Mouse (Mus musculus): ENCODE results near the gene Lmcd1. TPM values are rescaled to one million over a fixed set of nuclear protein-coding genes. Genes with fewer than 3 reads are reported as not detected.

Lmcd1 gene
- total and polyA plus RNA-seq, 3 experiments: 0.64 to 4.8 (median 2.3) TPM

DNA sequence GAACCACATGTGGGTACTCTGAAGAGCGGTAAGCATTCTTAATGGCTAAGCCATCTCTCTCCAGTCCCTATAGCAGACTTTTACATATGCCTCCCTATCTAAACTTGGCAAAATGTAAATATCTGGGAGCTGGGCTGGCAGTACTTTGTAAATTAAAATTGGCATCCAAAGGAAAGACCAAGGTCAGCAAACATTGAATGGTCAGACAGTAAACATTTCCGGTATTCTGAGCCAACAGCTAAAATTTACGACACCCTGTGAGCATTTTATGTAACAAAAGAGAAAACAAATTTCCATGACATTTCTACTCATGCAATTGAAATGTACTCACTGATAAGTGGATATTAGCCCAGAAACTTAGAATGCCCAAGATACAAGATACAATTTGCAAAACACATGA, 51.7 kb downstream of the Lmcd1 start:
- no peak overlapping the region for H3K27ac ChIP-seq (ENCODE audit: insufficient read depth, low read depth)
- no peaks in the 10 kb centered on the region for H3K9me3 ChIP-seq (replicated peaks; ENCODE audit: low read length)
- H3K79me2 ChIP-seq (replicated peaks; ENCODE audit: control insufficient read depth, extremely low read depth, insufficient read depth, poor library complexity, severe bottlenecking): no peaks in the 10 kb centered on the region
- DNase-seq (ENCODE audit: extremely low read depth): no peak
- dilution Hi-C loops (cut with MboI; ENCODE audit: extremely low pct_ligation_motif_present, extremely low pct_unique_long_range_greater_than_20kb, low sequenced_read_pairs): no loop called here
- H3K4me1 ChIP-seq (ENCODE audit: control insufficient read depth in 1 of 2, insufficient read depth in 2 of 2): no peaks in the 10 kb centered on the region
- no peak for TF ChIP-seq PAX5 (IDR thresholded peaks at IDR 0.05; ENCODE audit: low read length)
- TF ChIP-seq RAD21 (IDR thresholded peaks at IDR 0.05; ENCODE audit: low read depth, low read length): no peak
- no peak for TF ChIP-seq JUN (IDR thresholded peaks at IDR 0.05; ENCODE audit: insufficient read depth, low read depth, low read length)
- TF ChIP-seq ZKSCAN1 (IDR thresholded peaks at IDR 0.05; ENCODE audit: borderline replicate concordance, low read depth, low read length): no peak
- no peak for TF ChIP-seq RCOR1 (conservative IDR thresholded peaks at IDR 0.05; ENCODE audit: low read depth, low read length)
- TF ChIP-seq MYC (IDR thresholded peaks at IDR 0.05; ENCODE audit: low read depth, low read length): no peak
- no peak for TF ChIP-seq NELFE (IDR thresholded peaks at IDR 0.05; ENCODE audit: low read depth, low read length)
- no peak for TF ChIP-seq ZMIZ1 (IDR thresholded peaks at IDR 0.05; ENCODE audit: low read depth, low read length)
- no peak for TF ChIP-seq MAFK (IDR thresholded peaks at IDR 0.05; ENCODE audit: insufficient replicate concordance, low read length)
- TF ChIP-seq ETS1 (conservative IDR thresholded peaks at IDR 0.05; ENCODE audit: low read depth, low read length): no peak
- no peak for TF ChIP-seq ZC3H11A (IDR thresholded peaks at IDR 0.05; ENCODE audit: low read depth, low read length)
- TF ChIP-seq MAZ (IDR thresholded peaks at IDR 0.05; ENCODE audit: low read depth, low read length): no peak
- TF ChIP-seq EP300 (IDR thresholded peaks at IDR 0.05; ENCODE audit: low read length): no peak
- in situ Hi-C loops (cut with MboI; ENCODE audit: low pct_ligation_motif_present, low pct_unique_long_range_greater_than_20kb, low sequenced_read_pairs): no loop called here
- no peaks in the 10 kb centered on the region for H3K36me3 ChIP-seq (replicated peaks in 1 of 2; ENCODE audit: control insufficient read depth in 1 of 2, insufficient read depth in 1 of 2, low read length in 1 of 2)
- no peak overlapping the region for H3K4me2 ChIP-seq (ENCODE audit: insufficient read depth, low read depth, poor library complexity, severe bottlenecking)
- peaks cover 13% of the 10 kb centered on the region for H3K27me3 ChIP-seq (replicated peaks)
- no peak overlapping the region for H3K4me3 ChIP-seq (replicated peaks in 1 of 3; ENCODE audit: low read depth in 2 of 3, low read length in 2 of 3, poor library complexity in 1 of 3)
- H3K9ac ChIP-seq (ENCODE audit: insufficient read depth, low read depth): no peak overlapping the region

DNA sequence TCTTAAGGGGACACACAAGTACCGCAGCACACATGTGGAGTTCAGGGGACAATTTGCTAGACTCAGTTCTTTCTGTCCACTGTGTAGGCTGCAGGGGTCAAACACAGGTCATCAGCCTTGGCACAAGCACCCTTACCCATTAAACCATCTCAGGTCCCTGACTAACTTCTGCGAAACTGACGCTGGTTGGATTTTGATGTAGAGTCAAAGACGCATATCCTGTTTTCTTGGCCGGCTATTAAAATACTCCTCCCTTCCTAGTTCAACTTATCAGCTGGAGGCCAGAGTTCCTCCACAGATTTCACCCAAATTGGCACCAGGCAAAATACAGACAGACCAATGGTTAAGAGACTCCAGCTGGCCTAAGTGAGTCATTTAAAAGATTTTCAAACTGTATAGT, 54.2 kb downstream of the Lmcd1 start:
- Histone ChIP-seq H3K27ac (ENCODE audit: insufficient read depth, low read depth) (no peak overlapping the region), H3K4me2 (ENCODE audit: insufficient read depth, low read depth, poor library complexity, severe bottlenecking) (no peak overlapping the region), H3K4me3 (replicated peaks in 1 of 3; ENCODE audit: low read depth in 2 of 3, low read length in 2 of 3, poor library complexity in 1 of 3) (no peak overlapping the region), H3K9ac (ENCODE audit: insufficient read depth, low read depth) (no peak overlapping the region), H3K36me3 (replicated peaks in 1 of 2; ENCODE audit: control insufficient read depth in 1 of 2, insufficient read depth in 1 of 2, low read length in 1 of 2) (no peaks in the 10 kb centered on the region), H3K9me3 (replicated peaks; ENCODE audit: low read length) (no peaks in the 10 kb centered on the region), H3K27me3 (replicated peaks) (peaks cover 8% of the 10 kb centered on the region), H3K4me1 (ENCODE audit: control insufficient read depth in 1 of 2, insufficient read depth in 2 of 2) (no peaks in the 10 kb centered on the region), H3K79me2 (replicated peaks; ENCODE audit: control insufficient read depth, extremely low read depth, insufficient read depth, poor library complexity, severe bottlenecking) (no peaks in the 10 kb centered on the region)
- dilution Hi-C loops (cut with MboI; ENCODE audit: extremely low pct_ligation_motif_present, extremely low pct_unique_long_range_greater_than_20kb, low sequenced_read_pairs) (no loop called here), in situ Hi-C loops (cut with MboI; ENCODE audit: low pct_ligation_motif_present, low pct_unique_long_range_greater_than_20kb, low sequenced_read_pairs) (no loop called here)
- DNase-seq (ENCODE audit: extremely low read depth): no peak
- TF ChIP-seq NELFE (IDR thresholded peaks at IDR 0.05; ENCODE audit: low read depth, low read length) (no peak), ZC3H11A (IDR thresholded peaks at IDR 0.05; ENCODE audit: low read depth, low read length) (no peak), JUND (conservative IDR thresholded peaks at IDR 0.05; ENCODE audit: low read depth, low read length) (no peak), POLR2AphosphoS2 (IDR thresholded peaks at IDR 0.05; ENCODE audit: low read depth, low read length) (no peak), MXI1 (IDR thresholded peaks at IDR 0.05; ENCODE audit: low read depth, low read length) (no peak), JUN (IDR thresholded peaks at IDR 0.05; ENCODE audit: insufficient read depth, low read depth, low read length) (no peak), TBP (conservative IDR thresholded peaks at IDR 0.05; ENCODE audit: low read depth, low read length) (no peak), RAD21 (IDR thresholded peaks at IDR 0.05; ENCODE audit: low read depth, low read length) (no peak)
